Mouse (Mus musculus): ENCODE measurements around the gene Hpcal1.
"Not testable (repeated sequence)": the region's sequence is repeated elsewhere in the genome, so short reads cannot be mapped to it uniquely, and the experiment has no call there.

Hpcal1 gene

GRCm38 (mm10) chr12:17778320-17778719 lies 87.7 kb downstream of the Hpcal1 start:
- DNase-seq (ENCODE audit: low read depth, low spot score): no peak

GRCm38 (mm10) chr12:17779093-17779492 lies 88.4 kb downstream of the Hpcal1 start:
- no peak for DNase-seq (ENCODE audit: low read depth, low spot score)

- DNase-seq (ENCODE audit: low read depth, low spot score): no peak
These were observed 98.8 kb downstream of the Hpcal1 start for GRCm38 (mm10) chr12:17789486-17789885.

GRCm38 (mm10) chr12:17791111-17791510 lies 100.5 kb downstream of the Hpcal1 start:
- DNase-seq (ENCODE audit: low read depth, low spot score): no peak

- DNase-seq (ENCODE audit: low read depth, low spot score): no peak
These were observed 102.1 kb downstream of the Hpcal1 start for GRCm38 (mm10) chr12:17792756-17793155.

GRCm38 (mm10) chr12:17795660-17796278 lies 105.1 kb downstream of the Hpcal1 start:
- DNase-seq (ENCODE audit: low read depth, low spot score): no peak

- DNase-seq (ENCODE audit: low read depth, low spot score): not testable (repeated sequence)
These were observed 107.6 kb downstream of the Hpcal1 start for GRCm38 (mm10) chr12:17798261-17798660.

GRCm38 (mm10) chr12:17808542-17808941 lies 117.9 kb downstream of the Hpcal1 start:
- peak; percentile 66 for DNase-seq (ENCODE audit: low read depth, low spot score)

- not testable (repeated sequence) for DNase-seq (ENCODE audit: low read depth, low spot score)
These were observed 144.6 kb downstream of the Hpcal1 start for GRCm38 (mm10) chr12:17835279-17835678.

Measured in brain, embryonic 18.5 days (tissue).